Mouse (Mus musculus) heart, embryonic 15.5 days (tissue): Measurements from ENCODE around the gene Cep44. TPM values are rescaled to one million over a fixed set of nuclear protein-coding genes. Genes with fewer than 3 reads are reported as not detected.
A peak's percentile ranks its signal among the peaks of the same experiment; 100 is the strongest.

ENCODE experiments used
- ATAC-seq: fragments of 200-750 bp; cut with Nextera tagmentation; replicated peaks from 2 replicates; pipeline ENCODE4 v1.8.0; 2017; ENCODE audit warnings: low read depth, moderate TSS enrichment; ENCODE audit not compliant: insufficient number of reproducible peaks, insufficient read depth, low FRiP score
- H3K27ac ChIP-seq: fragments of 300-500 bp; sonication (generic); 2 replicates; pipeline ENCODE4 v1.5.1; 2015; ENCODE audit warnings: mild to moderate bottlenecking, inconsistent platforms
- H3K27me3 ChIP-seq: fragments of 300-500 bp; sonication (generic); 2 replicates; pipeline ENCODE4 v1.6.1; 2015; ENCODE audit warnings: inconsistent platforms
- H3K36me3 ChIP-seq: fragments of 300-500 bp; sonication (generic); 2 replicates; pipeline ENCODE4 v1.6.1; 2015; ENCODE audit warnings: mild to moderate bottlenecking, inconsistent platforms
- H3K4me1 ChIP-seq: fragments of 300-500 bp; sonication (generic); replicated peaks from 2 replicates; pipeline ENCODE4 v1.6.1; 2015; ENCODE audit warnings: inconsistent platforms
- H3K4me2 ChIP-seq: fragments of 300-500 bp; sonication (generic); 2 replicates; pipeline ENCODE4 v1.6.1; 2015; ENCODE audit warnings: inconsistent platforms, mild to moderate bottlenecking, moderate library complexity
- H3K4me3 ChIP-seq: fragments of 300-500 bp; sonication (generic); 2 replicates; pipeline ENCODE4 v1.5.1; 2015; ENCODE audit warnings: mild to moderate bottlenecking, inconsistent platforms
- H3K9ac ChIP-seq: fragments of 300-500 bp; sonication (generic); 2 replicates; pipeline ENCODE4 v1.6.1; 2015; ENCODE audit warnings: mild to moderate bottlenecking, inconsistent platforms
- H3K9me3 ChIP-seq: fragments of 300-500 bp; sonication (generic); replicated peaks from 2 replicates; pipeline ENCODE4 v1.6.1; 2016; ENCODE audit warnings: inconsistent platforms
- WGBS: fragments of 180-500 bp; shearing (Covaris S2); methylation state at CpG from one replicate; pipeline ENCODE4 v1.1.7; 2015; ENCODE audit warnings: mixed read lengths; 5-methylcytosine and 5-hydroxymethylcytosine counted together
- polyA plus RNA-seq: library from polyadenylated mRNA; unstranded; fragments of >200 nt; fragmentation: Nextera tagmentation; extraction: Ambion mirVana; gene quantifications from 2 replicates; pipeline ENCODE4 v1.2.1, GENCODE M21; 2015

The Cep44 gene
- polyA plus RNA-seq, 1 experiment from 2014 or later, result 25.1 TPM

- Histone ChIP-seq H3K9me3 (no peaks in the 10 kb centered on the region), H3K9ac (no peak overlapping the region), H3K36me3 (peaks cover 16% of the 10 kb centered on the region), H3K4me1 (peaks cover 14% of the 10 kb centered on the region), H3K4me2 (no peak overlapping the region), H3K27ac (no peak overlapping the region), H3K4me3 (no peak overlapping the region), H3K27me3 (no peaks in the 10 kb centered on the region)
- WGBS, result 84% methylated on average over 2 of the region's 2 CpGs
- no peak for ATAC-seq
Measured at GRCm38 (mm10) chr8:56547866-56548265, 3.0 kb downstream of the Cep44 start.

GRCm38 (mm10) chr8:56540706-56541105, 10.1 kb downstream of the Cep44 start:
- Histone ChIP-seq H3K4me3 (no peak overlapping the region), H3K27ac (no peak overlapping the region), H3K4me2 (no peak overlapping the region), H3K27me3 (no peaks in the 10 kb centered on the region), H3K9ac (no peak overlapping the region), H3K9me3 (no peaks in the 10 kb centered on the region), H3K4me1 (no peaks in the 10 kb centered on the region), H3K36me3 (peaks cover 57% of the 10 kb centered on the region)
- no peak for ATAC-seq
- 80% methylated on average over 7 of the region's 7 CpGs for WGBS

- Histone ChIP-seq H3K27ac (no peak overlapping the region), H3K4me3 (no peak overlapping the region), H3K4me2 (no peak overlapping the region), H3K9me3 (no peaks in the 10 kb centered on the region), H3K4me1 (no peaks in the 10 kb centered on the region), H3K36me3 (peaks cover 6% of the 10 kb centered on the region; the same call in 1 of the 2 replicates), H3K9ac (no peak overlapping the region), H3K27me3 (no peaks in the 10 kb centered on the region)
- ATAC-seq, result no peak
- 2% methylated on average over 3 of the region's 3 CpGs for WGBS
Measured at GRCm38 (mm10) chr8:56530359-56530758, 20.5 kb downstream of the Cep44 start.

- no peak for ATAC-seq
- no peaks in the 10 kb centered on the region for H3K9me3 ChIP-seq
- 65% methylated on average over 6 of the region's 6 CpGs for WGBS
- no peaks in the 10 kb centered on the region for H3K27me3 ChIP-seq
- H3K27ac ChIP-seq, result no peak overlapping the region
- H3K36me3 ChIP-seq, result peaks cover 6% of the 10 kb centered on the region; the same call in 1 of the 2 replicates
- no peak overlapping the region for H3K4me2 ChIP-seq
- no peak overlapping the region for H3K4me3 ChIP-seq
- H3K9ac ChIP-seq, result no peak overlapping the region
- H3K4me1 ChIP-seq, result no peaks in the 10 kb centered on the region
Measured at GRCm38 (mm10) chr8:56528869-56529268, 22.0 kb downstream of the Cep44 start.

DNA sequence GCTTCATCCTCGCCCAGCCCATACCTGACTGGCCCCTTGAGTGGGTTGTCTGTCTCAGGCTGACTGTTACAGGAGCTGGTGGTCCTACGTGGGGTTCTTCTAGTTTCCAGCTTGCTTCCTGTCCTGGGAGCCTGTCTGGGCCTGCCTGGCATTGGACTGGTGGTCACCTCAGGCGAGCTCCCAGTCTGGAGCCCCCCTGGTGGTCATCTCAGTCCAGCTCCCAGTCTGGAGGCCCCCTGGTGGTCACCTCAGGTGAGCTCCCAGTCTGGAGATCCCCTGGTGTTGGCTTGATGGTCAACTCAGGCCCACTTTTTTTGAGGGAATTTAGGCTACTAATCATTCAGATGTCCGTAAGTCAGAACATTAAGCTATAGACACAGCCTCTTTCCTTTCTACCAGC, 29.8 kb downstream of the Cep44 start:
- Histone ChIP-seq H3K9me3 (no peaks in the 10 kb centered on the region), H3K27me3 (no peaks in the 10 kb centered on the region), H3K36me3 (no peaks in the 10 kb centered on the region), H3K27ac (no peak overlapping the region), H3K4me3 (no peak overlapping the region), H3K4me1 (no peaks in the 10 kb centered on the region), H3K4me2 (no peak overlapping the region), H3K9ac (no peak overlapping the region)
- ATAC-seq, result no peak
- WGBS, result 79% methylated on average over 4 of the region's 4 CpGs

DNA sequence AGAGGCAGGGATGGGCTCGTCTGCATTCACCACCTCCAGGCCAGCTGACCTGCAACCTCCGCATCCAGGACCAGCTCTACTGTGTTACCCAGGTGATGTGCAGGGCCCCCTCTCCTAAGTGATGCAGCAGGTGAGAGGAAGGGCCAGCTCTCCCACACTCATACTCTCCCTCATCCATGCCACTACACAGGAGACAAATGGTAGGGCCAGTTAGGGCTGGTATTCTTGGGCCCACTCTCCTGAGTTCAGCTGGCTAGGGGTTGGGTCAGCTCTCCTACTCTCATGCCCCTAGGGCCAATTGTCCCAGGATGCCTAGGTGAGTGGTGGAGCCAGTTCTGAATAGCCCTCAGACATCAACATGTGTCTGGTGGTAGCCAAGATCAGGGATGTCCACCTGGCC, 30.6 kb downstream of the Cep44 start:
- no peaks in the 10 kb centered on the region for H3K27me3 ChIP-seq
- no peaks in the 10 kb centered on the region for H3K36me3 ChIP-seq
- no peak overlapping the region for H3K27ac ChIP-seq
- WGBS, result 60% methylated on average over 2 of the region's 2 CpGs
- H3K4me3 ChIP-seq, result no peak overlapping the region
- no peak overlapping the region for H3K4me2 ChIP-seq
- H3K9me3 ChIP-seq, result no peaks in the 10 kb centered on the region
- peak; percentile 18; the same call in 1 of the 2 replicates for ATAC-seq
- no peaks in the 10 kb centered on the region for H3K4me1 ChIP-seq
- H3K9ac ChIP-seq, result no peak overlapping the region

DNA sequence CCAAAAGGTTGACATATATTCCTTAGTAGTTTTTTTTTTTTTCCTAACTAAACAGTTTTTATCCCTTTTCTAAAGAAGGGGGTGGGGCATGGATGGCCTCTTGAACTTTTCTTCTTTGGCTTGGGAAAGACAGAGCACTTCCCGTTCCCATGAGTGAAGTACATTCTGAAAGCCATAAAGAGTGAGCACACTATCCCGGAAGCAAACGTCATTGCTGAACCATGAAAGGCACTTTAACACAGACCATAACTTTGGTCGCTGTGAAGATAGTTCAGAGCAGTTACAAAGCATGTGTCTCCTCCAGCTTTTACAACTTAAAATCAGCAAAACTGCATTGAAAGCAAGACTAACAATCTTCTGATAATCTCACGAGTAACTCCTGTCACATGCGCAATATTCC, 32.0 kb downstream of the Cep44 start:
- no peak overlapping the region for H3K27ac ChIP-seq
- no peaks in the 10 kb centered on the region for H3K36me3 ChIP-seq
- H3K4me2 ChIP-seq, result no peak overlapping the region
- no peaks in the 10 kb centered on the region for H3K27me3 ChIP-seq
- ATAC-seq, result no peak
- WGBS, result 67% methylated on average over 6 of the region's 6 CpGs
- H3K4me1 ChIP-seq, result no peaks in the 10 kb centered on the region
- H3K9me3 ChIP-seq, result no peaks in the 10 kb centered on the region
- H3K9ac ChIP-seq, result no peak overlapping the region
- H3K4me3 ChIP-seq, result no peak overlapping the region

DNA sequence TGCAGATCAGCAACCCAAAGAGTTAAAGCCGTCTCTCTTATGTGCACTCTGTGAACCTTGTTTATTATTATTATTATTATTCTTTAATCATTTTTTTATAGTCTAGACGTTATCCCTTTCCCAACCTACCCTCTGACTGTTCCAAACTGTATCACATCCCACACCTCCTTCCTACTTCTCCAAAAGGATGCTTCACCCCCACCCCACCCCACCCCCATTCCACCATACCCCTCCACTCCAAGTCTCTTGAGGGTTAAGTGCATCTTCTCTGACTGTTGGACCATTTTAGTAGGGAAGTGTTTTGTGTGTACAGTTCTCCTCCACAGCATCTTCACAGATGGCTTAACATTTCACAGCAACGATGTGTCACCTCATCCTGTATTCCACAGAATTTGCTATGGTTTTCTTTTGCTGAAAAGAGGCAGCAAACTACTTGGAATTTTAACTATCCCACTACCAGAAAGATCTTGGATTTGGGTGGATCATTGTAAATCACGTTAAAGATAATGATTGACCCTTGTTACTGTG, 41.8 kb downstream of the Cep44 start:
- Histone ChIP-seq H3K4me1 (no peaks in the 10 kb centered on the region), H3K27me3 (no peaks in the 10 kb centered on the region), H3K4me2 (no peak overlapping the region), H3K4me3 (no peak overlapping the region), H3K9ac (no peak overlapping the region), H3K36me3 (no peaks in the 10 kb centered on the region), H3K9me3 (no peaks in the 10 kb centered on the region), H3K27ac (no peak overlapping the region)
- 70% methylated on average over 4 of the region's 4 CpGs for WGBS
- no peak for ATAC-seq

DNA sequence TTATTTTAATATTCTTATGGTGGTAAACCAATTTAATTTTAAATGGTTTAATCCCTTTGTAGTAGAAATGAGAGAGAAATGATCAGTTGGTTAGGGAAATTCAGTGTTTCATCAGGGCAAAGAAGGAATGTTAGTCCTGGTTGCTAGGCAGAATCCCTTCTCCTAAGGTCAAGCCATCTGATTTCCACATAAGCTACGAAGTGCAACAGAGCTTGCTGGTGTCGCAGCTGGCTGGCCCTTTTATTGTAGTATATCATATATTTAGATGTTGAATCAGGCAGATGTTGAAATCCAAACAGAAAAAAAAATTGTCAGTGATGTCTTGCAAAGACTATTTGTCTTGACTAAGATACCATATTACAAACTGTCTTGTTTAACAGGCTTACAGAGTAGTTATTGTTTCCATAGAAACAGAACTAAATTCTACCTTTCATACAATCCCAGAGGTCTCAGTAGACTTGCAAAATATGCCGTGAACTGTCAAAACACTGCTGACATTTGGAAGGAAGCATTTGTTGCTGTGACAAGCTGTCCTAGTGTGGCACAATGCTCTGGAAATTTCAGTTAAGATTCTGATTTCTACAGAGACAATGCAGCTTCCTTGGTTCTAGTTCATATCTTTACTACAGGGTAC, 42.4 kb downstream of the Cep44 start:
- no peaks in the 10 kb centered on the region for H3K36me3 ChIP-seq
- no peak overlapping the region for H3K9ac ChIP-seq
- no peak for ATAC-seq
- H3K27me3 ChIP-seq, result no peaks in the 10 kb centered on the region
- no peak overlapping the region for H3K4me3 ChIP-seq
- no peak overlapping the region for H3K4me2 ChIP-seq
- H3K4me1 ChIP-seq, result no peaks in the 10 kb centered on the region
- 58% methylated on average over 3 of the region's 3 CpGs for WGBS
- H3K9me3 ChIP-seq, result no peaks in the 10 kb centered on the region
- no peak overlapping the region for H3K27ac ChIP-seq

DNA sequence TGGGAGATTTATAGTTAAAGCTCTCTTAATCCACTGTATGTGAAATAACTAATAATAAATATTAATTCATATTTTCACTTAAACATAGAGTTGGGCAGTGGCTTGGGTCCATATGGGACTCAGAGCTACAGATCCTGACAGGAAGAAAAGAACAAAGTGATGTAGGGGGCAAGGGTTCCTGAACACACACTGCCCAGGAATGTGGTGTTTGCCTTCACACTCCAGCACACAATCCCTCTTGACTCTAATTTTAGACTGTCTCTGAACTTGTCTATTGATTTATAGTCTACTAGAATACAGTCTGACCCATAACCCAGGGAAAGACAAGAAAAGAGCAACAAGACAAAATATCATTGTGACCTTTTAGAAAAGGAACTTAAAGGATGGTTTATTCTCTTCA, 48.9 kb downstream of the Cep44 start:
- Histone ChIP-seq H3K36me3 (no peaks in the 10 kb centered on the region), H3K4me1 (no peaks in the 10 kb centered on the region)
- ATAC-seq, result no peak

GRCm38 (mm10) chr8:56489496-56489895, 61.4 kb downstream of the Cep44 start:
- Histone ChIP-seq H3K27ac (no peak overlapping the region), H3K4me3 (no peak overlapping the region), H3K4me2 (no peak overlapping the region), H3K9me3 (no peaks in the 10 kb centered on the region), H3K36me3 (no peaks in the 10 kb centered on the region), H3K27me3 (no peaks in the 10 kb centered on the region), H3K9ac (no peak overlapping the region), H3K4me1 (no peaks in the 10 kb centered on the region)
- no peak for ATAC-seq
- WGBS, result 24% methylated on average over 2 of the region's 2 CpGs

More for the DNA sequence above, 48.9 kb downstream of the Cep44 start:
- Histone ChIP-seq H3K27me3 (no peaks in the 10 kb centered on the region), H3K4me3 (no peak overlapping the region), H3K9me3 (no peaks in the 10 kb centered on the region), H3K4me2 (no peak overlapping the region), H3K9ac (no peak overlapping the region), H3K27ac (no peak overlapping the region)

GRCm38 (mm10) chr8:56486006-56486405, 64.8 kb downstream of the Cep44 start:
- H3K4me1 ChIP-seq, result no peaks in the 10 kb centered on the region
- no peak overlapping the region for H3K9ac ChIP-seq
- no peak for ATAC-seq
- H3K27me3 ChIP-seq, result no peaks in the 10 kb centered on the region
- H3K9me3 ChIP-seq, result no peaks in the 10 kb centered on the region
- no peak overlapping the region for H3K4me3 ChIP-seq
- WGBS, result 35% methylated on average over 3 of the region's 3 CpGs
- no peak overlapping the region for H3K4me2 ChIP-seq
- H3K27ac ChIP-seq, result no peak overlapping the region
- no peaks in the 10 kb centered on the region for H3K36me3 ChIP-seq
